Mouse (Mus musculus) limb, embryonic 11.5 days (tissue): ENCODE data around the gene Med14. TPM values are rescaled to one million over a fixed set of nuclear protein-coding genes. Genes with fewer than 3 reads are reported as not detected.

Experiments used
- ATAC-seq: fragments of 200-750 bp; cut with Nextera tagmentation; 2 replicates; pipeline ENCODE4 v1.8.0; 2017; ENCODE audit warnings: low read depth; ENCODE audit not compliant: insufficient number of reproducible peaks, low FRiP score, low TSS enrichment
- DNase-seq: peaks from one replicate; pipeline ENCODE4 v3.0.0-alpha.2; 2015; ENCODE audit warnings: low spot score
- H3K27ac ChIP-seq: fragments of 300-500 bp; sonication (generic); replicated peaks from 2 replicates; pipeline ENCODE4 v1.5.1; 2014; ENCODE audit warnings: low read depth, mild to moderate bottlenecking, low read length
- H3K27me3 ChIP-seq: fragments of 300-500 bp; sonication (generic); 2 replicates; pipeline ENCODE4 v1.6.1; 2014; ENCODE audit warnings: mild to moderate bottlenecking, low read length, mixed read lengths; ENCODE audit not compliant: control insufficient read depth, insufficient read depth
- H3K36me3 ChIP-seq: fragments of 300-500 bp; sonication (generic); 2 replicates; pipeline ENCODE4 v1.6.1; 2014; ENCODE audit warnings: mild to moderate bottlenecking, low read length, moderate library complexity, mixed read lengths; ENCODE audit not compliant: control insufficient read depth, insufficient read depth
- H3K4me1 ChIP-seq: fragments of 300-500 bp; sonication (generic); 2 replicates; pipeline ENCODE4 v1.6.1; 2014; ENCODE audit warnings: low read length, mixed read lengths; ENCODE audit not compliant: control insufficient read depth, insufficient read depth
- H3K4me2 ChIP-seq: fragments of 300-500 bp; sonication (generic); 2 replicates; pipeline ENCODE4 v1.6.1; 2014; ENCODE audit warnings: low read depth, mild to moderate bottlenecking, moderate library complexity; ENCODE audit not compliant: severe bottlenecking
- H3K4me3 ChIP-seq: fragments of 300-500 bp; sonication (generic); 2 replicates; pipeline ENCODE4 v1.5.1; 2014; ENCODE audit warnings: low read depth, low read length
- H3K9ac ChIP-seq: fragments of 300-500 bp; sonication (generic); 2 replicates; pipeline ENCODE4 v1.6.1; 2014; ENCODE audit warnings: mild to moderate bottlenecking, low read length
- H3K9me3 ChIP-seq: fragments of 300-500 bp; sonication (generic); 2 replicates; pipeline ENCODE4 v1.6.1; 2016; ENCODE audit warnings: low read length; ENCODE audit not compliant: control insufficient read depth
- WGBS: fragments of 180-500 bp; shearing (Covaris S2); extraction: QIAGEN DNeasy Blood & Tissue Kit; methylation state at CpG from one replicate; pipeline ENCODE4 v1.1.7; 2014; 5-methylcytosine and 5-hydroxymethylcytosine counted together
- polyA plus RNA-seq: library from polyadenylated mRNA; unstranded; fragments of >200 nt; fragmentation: Nextera tagmentation; extraction: Ambion mirVana; gene quantifications from 2 replicates; pipeline ENCODE4 v1.2.1, GENCODE M21; 2014

Gene Med14
- 23.8 and 28.6 TPM in 2 replicates for polyA plus RNA-seq

DNA sequence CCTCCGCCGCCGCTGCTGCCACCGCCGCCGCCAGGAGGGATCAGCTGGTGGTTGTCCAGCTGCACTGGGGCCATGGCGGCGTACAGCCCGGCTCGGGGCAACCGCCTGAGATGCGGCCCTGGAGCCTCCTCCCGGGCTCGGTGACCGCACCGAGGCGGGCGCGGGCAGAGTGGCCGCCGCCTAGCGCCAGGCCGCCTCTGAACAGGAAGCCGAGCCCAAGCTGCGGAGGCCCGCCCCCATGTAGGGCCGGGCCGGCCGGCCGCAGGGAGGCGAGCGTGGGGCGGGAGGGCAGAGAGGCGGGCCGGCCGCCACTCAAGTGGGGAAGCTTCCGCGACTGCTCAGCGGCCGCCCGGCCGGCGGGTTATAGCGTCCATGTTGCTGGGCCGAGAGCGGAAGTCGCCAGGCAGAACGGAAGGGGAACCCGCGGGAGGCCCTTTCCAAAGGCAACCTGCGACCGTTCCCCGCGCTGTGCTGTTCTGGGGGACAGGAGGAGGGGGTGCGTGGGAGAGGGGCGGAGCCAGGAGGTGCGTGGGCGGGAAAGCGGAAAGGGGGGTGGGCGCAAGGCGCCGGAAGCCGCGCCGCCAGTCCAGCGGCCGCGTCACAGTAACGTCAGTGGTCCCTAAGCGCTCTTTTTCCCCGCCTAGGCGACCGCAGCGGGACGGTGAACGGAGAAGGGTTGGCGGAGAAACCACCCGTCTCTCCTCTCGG, at the start of gene Med14:
TSS of gene Med14 (minus strand) at position 448 of the 708 bp plus-strand sequence.
- 0 out of 2 replicates have a peak, but pooled peaks cover 3% of the 10 kb centered on the region for H3K4me1 ChIP-seq
- peak within 1 kb of the TSS; percentile 79 for H3K9ac ChIP-seq
- peak within 1 kb of the TSS; percentile 50 for H3K4me3 ChIP-seq
- no peaks in the 10 kb centered on the region for H3K36me3 ChIP-seq
- 9% methylated on average over 45 of the region's 79 CpGs for WGBS
- no peaks in the 10 kb centered on the region for H3K9me3 ChIP-seq
- H3K27ac ChIP-seq = peak within 1 kb of the TSS; percentile 85
- ATAC-seq = peak; percentile 96
- DNase-seq = peak; percentile 86
- peaks cover 10% of the 10 kb centered on the region for H3K27me3 ChIP-seq
- H3K4me2 ChIP-seq = peak within 1 kb of the TSS; percentile 54

DNA sequence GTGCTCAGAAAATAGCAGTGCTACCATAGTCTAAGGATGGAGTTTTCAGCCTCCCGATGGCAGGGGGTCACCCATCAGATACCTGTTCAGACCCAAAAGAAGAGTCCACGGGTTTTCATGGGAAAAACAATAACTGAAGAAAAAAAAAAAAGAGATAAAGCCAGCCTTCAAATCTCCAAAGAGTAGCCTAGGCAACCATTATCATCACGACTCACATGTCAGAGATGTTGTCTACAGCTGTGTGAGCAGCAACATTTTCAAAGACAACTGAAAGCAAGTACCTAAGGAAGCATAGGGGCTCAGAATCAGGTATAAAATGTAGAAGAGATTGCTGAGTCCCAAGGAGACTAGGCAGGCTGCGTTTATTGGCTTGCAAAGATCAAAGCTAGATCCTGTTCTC, 38.7 kb upstream of the Med14 start:
- no peak overlapping the region for H3K9ac ChIP-seq
- no peak overlapping the region for H3K4me3 ChIP-seq
- DNase-seq (no peak), ATAC-seq (no peak)
- WGBS = 76% methylated on average over 4 of the region's 4 CpGs
- no peak overlapping the region for H3K27ac ChIP-seq
- no peaks in the 10 kb centered on the region for H3K27me3 ChIP-seq
- H3K36me3 ChIP-seq = no peaks in the 10 kb centered on the region
- H3K4me1 ChIP-seq = no peaks in the 10 kb centered on the region
- H3K9me3 ChIP-seq = no peaks in the 10 kb centered on the region
- H3K4me2 ChIP-seq = no peak overlapping the region

DNA sequence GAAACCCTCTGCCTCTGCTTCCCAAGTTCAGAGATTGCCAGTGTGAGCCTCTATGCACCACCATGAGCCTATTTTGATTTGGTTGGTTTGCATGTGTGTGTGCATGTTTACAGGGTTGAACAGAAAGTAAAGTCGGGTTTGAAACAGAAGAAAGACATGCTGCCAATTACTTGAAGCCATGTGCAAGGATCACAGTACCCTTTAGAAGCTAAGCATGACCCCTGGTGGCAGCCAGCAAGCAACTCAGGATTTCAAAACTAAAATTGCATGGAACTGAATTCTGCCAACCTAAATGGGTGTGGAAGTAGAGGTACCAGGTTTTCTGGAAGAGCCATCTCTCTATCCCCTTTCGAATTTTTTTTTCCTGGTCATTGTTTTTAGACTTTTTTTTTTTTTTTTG, 33.0 kb upstream of the Med14 start:
- DNase-seq = peak; percentile 20
- Histone ChIP-seq H3K27ac (no peak overlapping the region), H3K4me2 (no peak overlapping the region), H3K36me3 (no peaks in the 10 kb centered on the region), H3K27me3 (no peaks in the 10 kb centered on the region), H3K4me3 (no peak overlapping the region), H3K9ac (no peak overlapping the region), H3K4me1 (no peaks in the 10 kb centered on the region), H3K9me3 (no peaks in the 10 kb centered on the region)
- 60% methylated on average over 2 of the region's 2 CpGs for WGBS
- no peak for ATAC-seq

DNA sequence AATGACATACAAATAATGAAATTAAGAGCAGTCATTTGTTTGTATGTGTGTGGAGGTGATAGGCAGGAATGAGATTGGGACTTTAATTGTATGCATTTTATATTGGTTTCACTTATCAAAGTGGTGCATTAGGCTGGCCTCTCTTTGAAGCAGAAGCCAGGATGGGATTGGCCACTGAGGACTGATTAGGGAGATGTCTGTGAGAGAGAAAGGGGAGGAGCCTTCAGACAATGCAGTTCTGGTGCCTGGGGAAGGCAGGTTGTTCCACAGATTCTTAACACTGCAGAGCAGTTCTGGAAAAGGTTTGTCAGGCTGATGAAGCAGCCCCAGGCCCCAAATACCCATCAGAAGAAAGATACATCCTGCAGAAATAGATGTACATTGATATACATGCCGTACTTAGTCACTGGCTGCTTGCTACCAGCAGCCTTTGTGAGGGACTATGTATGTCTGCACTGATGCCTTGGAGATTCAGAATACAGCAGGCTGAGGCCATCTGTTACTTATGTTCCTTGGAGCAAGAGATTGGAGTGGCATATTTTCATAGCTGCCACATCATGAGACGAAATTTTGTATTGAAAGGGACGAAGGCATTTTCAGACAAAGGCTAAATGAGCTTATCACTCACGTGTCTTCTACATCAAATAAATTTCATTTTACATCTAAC, 29.9 kb upstream of the Med14 start:
- H3K9me3 ChIP-seq = no peaks in the 10 kb centered on the region
- ATAC-seq = no peak
- no peaks in the 10 kb centered on the region for H3K27me3 ChIP-seq

DNA sequence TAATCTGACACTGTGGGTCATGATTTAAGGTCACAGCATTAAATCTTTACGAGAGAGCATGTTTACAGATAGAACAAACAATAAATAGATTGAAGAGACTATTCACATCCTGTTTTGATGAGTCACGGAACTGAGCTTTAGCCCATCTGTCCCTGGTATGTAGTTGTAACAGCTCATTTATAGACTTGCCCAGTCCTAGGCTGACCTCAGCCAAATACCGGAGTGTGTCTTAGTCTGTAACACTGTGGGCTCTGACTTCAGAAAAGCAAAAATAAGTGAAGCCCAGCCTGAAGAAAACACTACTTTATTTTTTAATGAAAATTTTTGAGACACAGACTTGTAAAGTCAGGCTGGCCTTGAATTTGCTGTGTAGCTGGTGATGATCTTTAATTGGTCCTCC, 11.4 kb upstream of the Med14 start:
- H3K27ac ChIP-seq = no peak overlapping the region
- no peaks in the 10 kb centered on the region for H3K9me3 ChIP-seq
- no peak overlapping the region for H3K4me2 ChIP-seq
- no peaks in the 10 kb centered on the region for H3K4me1 ChIP-seq
- ATAC-seq = no peak
- H3K27me3 ChIP-seq = no peaks in the 10 kb centered on the region
- H3K36me3 ChIP-seq = no peaks in the 10 kb centered on the region
- H3K4me3 ChIP-seq = no peak overlapping the region
- WGBS = 80% methylated on average over 3 of the region's 3 CpGs
- no peak overlapping the region for H3K9ac ChIP-seq
- no peak for DNase-seq

More for the DNA sequence above, 29.9 kb upstream of the Med14 start:
- Histone ChIP-seq H3K4me3 (no peak overlapping the region), H3K36me3 (no peaks in the 10 kb centered on the region), H3K9ac (no peak overlapping the region), H3K27ac (no peak overlapping the region), H3K4me1 (no peaks in the 10 kb centered on the region), H3K4me2 (no peak overlapping the region)
- 85% methylated on average over 4 of the region's 4 CpGs for WGBS
- DNase-seq = no peak

DNA sequence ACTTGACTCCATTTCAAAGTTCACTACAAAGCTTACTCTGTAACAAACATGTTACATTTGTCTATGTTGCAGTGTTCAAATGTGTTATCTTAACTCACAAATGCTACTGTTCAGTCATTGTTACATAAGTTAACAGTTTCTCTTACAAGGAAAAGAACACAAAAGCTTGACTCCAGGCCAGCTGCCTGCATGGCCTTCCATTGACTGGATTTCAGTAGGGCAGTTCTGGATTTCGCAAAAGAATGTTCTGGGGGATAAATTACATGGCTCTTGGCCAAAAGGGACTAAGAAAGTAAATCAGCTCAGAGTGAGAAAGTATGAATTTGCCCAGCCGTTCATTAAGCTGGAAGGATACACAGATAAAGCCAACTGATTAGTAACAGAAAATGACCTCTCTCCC, 9.7 kb upstream of the Med14 start:
- H3K27me3 ChIP-seq = no peaks in the 10 kb centered on the region
- H3K9me3 ChIP-seq = no peaks in the 10 kb centered on the region
- H3K36me3 ChIP-seq = no peaks in the 10 kb centered on the region
- H3K4me1 ChIP-seq = no peaks in the 10 kb centered on the region
- H3K27ac ChIP-seq = no peak overlapping the region
- WGBS = 81% methylated on average over 2 of the region's 2 CpGs
- no peak for DNase-seq
- no peak overlapping the region for H3K4me2 ChIP-seq
- no peak overlapping the region for H3K9ac ChIP-seq
- no peak for ATAC-seq
- H3K4me3 ChIP-seq = no peak overlapping the region

DNA sequence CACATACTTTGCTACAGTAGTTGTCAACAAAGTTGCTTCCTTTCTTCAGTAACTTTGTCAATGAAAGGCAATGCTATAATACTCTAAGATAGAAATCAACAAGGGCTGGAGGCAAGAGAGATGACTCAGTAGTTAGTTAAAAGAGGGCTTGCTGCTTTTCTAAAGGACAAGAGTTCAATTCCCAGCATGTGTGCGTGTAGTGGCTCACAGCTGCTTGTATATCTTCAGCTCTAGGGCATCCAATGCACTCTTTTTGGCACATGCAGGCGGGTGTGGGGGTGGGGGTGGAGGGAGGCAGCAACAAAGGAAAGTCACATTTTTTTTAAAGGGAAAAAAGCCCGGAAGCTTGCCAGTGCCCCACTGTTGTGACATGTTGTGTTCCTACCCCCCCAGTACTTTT, 6.7 kb upstream of the Med14 start:
- H3K27ac ChIP-seq = no peak overlapping the region
- no peak overlapping the region for H3K4me3 ChIP-seq
- H3K9me3 ChIP-seq = no peaks in the 10 kb centered on the region
- H3K36me3 ChIP-seq = no peaks in the 10 kb centered on the region
- DNase-seq = no peak
- WGBS = 68% methylated on average over 3 of the region's 3 CpGs
- no peaks in the 10 kb centered on the region for H3K4me1 ChIP-seq
- no peak for ATAC-seq
- no peak overlapping the region for H3K4me2 ChIP-seq
- no peaks in the 10 kb centered on the region for H3K27me3 ChIP-seq
- H3K9ac ChIP-seq = no peak overlapping the region

DNA sequence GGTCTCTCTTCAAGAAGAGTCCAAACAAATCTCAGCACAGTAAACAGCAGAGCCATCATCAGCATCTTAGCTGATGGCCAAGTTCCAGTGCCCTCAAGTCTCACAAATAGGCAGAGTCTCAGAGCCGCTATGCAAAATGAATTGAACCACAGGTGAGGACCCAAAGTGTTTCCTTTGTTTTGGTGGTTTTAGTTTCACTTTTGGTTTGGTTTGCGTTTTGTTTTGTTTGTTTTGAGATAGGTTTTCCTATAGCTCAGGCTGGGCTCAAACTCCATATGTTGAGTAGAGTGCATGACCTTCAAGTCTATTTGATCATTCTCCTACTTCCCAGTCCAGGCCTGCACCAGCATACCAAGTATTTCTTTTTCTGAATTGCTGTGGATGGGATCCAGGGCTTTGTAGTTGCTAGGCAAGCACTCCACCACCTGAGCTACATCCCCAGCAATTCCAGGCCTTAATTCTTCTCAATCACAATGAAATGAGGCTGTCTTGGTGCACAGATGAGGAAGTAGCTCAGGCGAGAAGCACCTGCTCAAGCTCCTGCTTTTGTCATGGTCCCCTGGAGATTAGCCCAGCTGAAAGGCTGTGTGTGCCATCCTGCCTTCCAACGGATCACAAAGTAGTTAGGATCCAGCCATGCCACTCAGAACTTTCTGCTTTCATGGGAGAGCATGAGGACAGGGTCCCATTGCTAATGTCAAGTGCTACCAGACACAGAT, 5.1 kb upstream of the Med14 start:
- DNase-seq (no peak), ATAC-seq (no peak)
- Histone ChIP-seq H3K9ac (no peak overlapping the region), H3K27me3 (peaks cover 1% of the 10 kb centered on the region), H3K4me2 (no peak overlapping the region), H3K36me3 (no peaks in the 10 kb centered on the region), H3K27ac (no peak overlapping the region), H3K4me3 (no peak overlapping the region), H3K9me3 (no peaks in the 10 kb centered on the region), H3K4me1 (no peaks in the 10 kb centered on the region)
- 62% methylated on average over 4 of the region's 4 CpGs for WGBS
